Mouse (Mus musculus) limb, embryonic 11.5 days (tissue): ENCODE data around the gene Krt24. TPM values are rescaled to one million over a fixed set of nuclear protein-coding genes. Genes with fewer than 3 reads are reported as not detected.

ENCODE experiments used
- ATAC-seq: fragments of 200-750 bp; cut with Nextera tagmentation; 2 replicates; pipeline ENCODE4 v1.8.0; 2017; ENCODE audit warnings: low read depth; ENCODE audit not compliant: insufficient number of reproducible peaks, low FRiP score, low TSS enrichment
- DNase-seq: peaks from one replicate; pipeline ENCODE4 v3.0.0-alpha.2; 2015; ENCODE audit warnings: low spot score
- H3K27ac ChIP-seq: fragments of 300-500 bp; sonication (generic); replicated peaks from 2 replicates; pipeline ENCODE4 v1.5.1; 2014; ENCODE audit warnings: low read depth, mild to moderate bottlenecking, low read length
- H3K27me3 ChIP-seq: fragments of 300-500 bp; sonication (generic); 2 replicates; pipeline ENCODE4 v1.6.1; 2014; ENCODE audit warnings: mild to moderate bottlenecking, low read length, mixed read lengths; ENCODE audit not compliant: control insufficient read depth, insufficient read depth
- H3K36me3 ChIP-seq: fragments of 300-500 bp; sonication (generic); 2 replicates; pipeline ENCODE4 v1.6.1; 2014; ENCODE audit warnings: mild to moderate bottlenecking, low read length, moderate library complexity, mixed read lengths; ENCODE audit not compliant: control insufficient read depth, insufficient read depth
- H3K4me1 ChIP-seq: fragments of 300-500 bp; sonication (generic); 2 replicates; pipeline ENCODE4 v1.6.1; 2014; ENCODE audit warnings: low read length, mixed read lengths; ENCODE audit not compliant: control insufficient read depth, insufficient read depth
- H3K4me2 ChIP-seq: fragments of 300-500 bp; sonication (generic); 2 replicates; pipeline ENCODE4 v1.6.1; 2014; ENCODE audit warnings: low read depth, mild to moderate bottlenecking, moderate library complexity; ENCODE audit not compliant: severe bottlenecking
- H3K4me3 ChIP-seq: fragments of 300-500 bp; sonication (generic); 2 replicates; pipeline ENCODE4 v1.5.1; 2014; ENCODE audit warnings: low read depth, low read length
- H3K9ac ChIP-seq: fragments of 300-500 bp; sonication (generic); 2 replicates; pipeline ENCODE4 v1.6.1; 2014; ENCODE audit warnings: mild to moderate bottlenecking, low read length
- H3K9me3 ChIP-seq: fragments of 300-500 bp; sonication (generic); 2 replicates; pipeline ENCODE4 v1.6.1; 2016; ENCODE audit warnings: low read length; ENCODE audit not compliant: control insufficient read depth
- WGBS: fragments of 180-500 bp; shearing (Covaris S2); extraction: QIAGEN DNeasy Blood & Tissue Kit; methylation state at CpG from one replicate; pipeline ENCODE4 v1.1.7; 2014; 5-methylcytosine and 5-hydroxymethylcytosine counted together
- polyA plus RNA-seq: library from polyadenylated mRNA; unstranded; fragments of >200 nt; fragmentation: Nextera tagmentation; extraction: Ambion mirVana; gene quantifications from 2 replicates; pipeline ENCODE4 v1.2.1, GENCODE M21; 2014

Krt24 gene
- polyA plus RNA-seq, 1 experiment from 2014 or later = 0.51 TPM

GRCm38 (mm10) chr11:99231049-99231816, 53.8 kb downstream of the Krt24 start:
- Histone ChIP-seq H3K9me3 (no peaks in the 10 kb centered on the region), H3K9ac (peak overlapping the region; percentile 100), H3K4me2 (peak overlapping the region; percentile 57), H3K4me3 (peak overlapping the region; percentile 92), H3K36me3 (peaks cover 3% of the 10 kb centered on the region; the same call in 1 of the 2 replicates), H3K27ac (peak overlapping the region; percentile 99), H3K4me1 (0 out of 2 replicates have a peak, but pooled peaks cover 6% of the 10 kb centered on the region), H3K27me3 (no peaks in the 10 kb centered on the region)
- DNase-seq (peak; percentile 79), ATAC-seq (peak; percentile 20; the same call in 1 of the 2 replicates)
- 29% methylated on average over 15 of the region's 15 CpGs for WGBS

- H3K4me3 ChIP-seq = peak within 1 kb of the TSS; percentile 92
- no peaks in the 10 kb centered on the region for H3K27me3 ChIP-seq
- H3K4me1 ChIP-seq = 0 out of 2 replicates have a peak, but pooled peaks cover 6% of the 10 kb centered on the region
- DNase-seq (peak; percentile 87), ATAC-seq (peak; percentile 83)
- H3K9ac ChIP-seq = peak within 1 kb of the TSS; percentile 100
- 0% methylated on average over 80 of the region's 87 CpGs for WGBS
- peak within 1 kb of the TSS; percentile 69 for H3K4me2 ChIP-seq
- H3K27ac ChIP-seq = peak within 1 kb of the TSS; percentile 99
- H3K9me3 ChIP-seq = no peaks in the 10 kb centered on the region
- peaks cover 3% of the 10 kb centered on the region; the same call in 1 of the 2 replicates for H3K36me3 ChIP-seq
Observed at GRCm38 (mm10) chr11:99230261-99231048, 54.6 kb downstream of the Krt24 start, which contains the start of gene Smarce1. Gene Smarce1 (minus strand): TSS chr11:99231017.

Other genes starting within 250 kb of the Krt24 start
- 799 and 884 TPM in 2 replicates for gene Igfbp4, start 244.0 kb downstream of the Krt24 start, polyA plus RNA-seq
- gene Tns4, start 196.0 kb downstream of the Krt24 start, polyA plus RNA-seq = 1.2 and 1.6 TPM in 2 replicates
- 1.0 and 1.3 TPM in 2 replicates for gene Ccr7, start 130.2 kb downstream of the Krt24 start, polyA plus RNA-seq
- 261 and 272 TPM in 2 replicates for gene Smarce1, start 54.2 kb downstream of the Krt24 start, polyA plus RNA-seq
- gene Krt222, start 41.2 kb downstream of the Krt24 start, polyA plus RNA-seq = 0.13 and 0.16 TPM in 2 replicates
- not detected in 2 replicates for gene Krt25, start 37.7 kb upstream of the Krt24 start, polyA plus RNA-seq
- not detected in 2 replicates for gene Krt26, start 52.7 kb upstream of the Krt24 start, polyA plus RNA-seq
- not detected in 2 replicates for gene Krt27, start 65.8 kb upstream of the Krt24 start, polyA plus RNA-seq
- 0.41 and 0.47 TPM in 2 replicates for gene Krt28, start 89.6 kb upstream of the Krt24 start, polyA plus RNA-seq
- gene Krt10, start 104.1 kb upstream of the Krt24 start, polyA plus RNA-seq = 23.8 and 24.0 TPM in 2 replicates
- gene Krt12, start 137.0 kb upstream of the Krt24 start, polyA plus RNA-seq = not detected in 2 replicates
- 0.32 and 0.44 TPM in 2 replicates for gene Krt20, start 152.9 kb upstream of the Krt24 start, polyA plus RNA-seq
- gene Krt23, start 207.9 kb upstream of the Krt24 start, polyA plus RNA-seq = 0.24 and 0.35 TPM in 2 replicates
- 0.12 TPM in 1 of 2 replicates, not detected in the other for gene Krt39, start 236.1 kb upstream of the Krt24 start, polyA plus RNA-seq